Mouse (Mus musculus) embryonic facial prominence, embryonic 13.5 days (tissue): ENCODE measurements around the gene Trpm5. TPM values are rescaled to one million over a fixed set of nuclear protein-coding genes. Genes with fewer than 3 reads are reported as not detected.

ENCODE experiments used
- ATAC-seq: fragments of 200-750 bp; cut with Nextera tagmentation; 2 replicates; pipeline ENCODE4 v1.8.0; 2017; ENCODE audit warnings: low read depth; ENCODE audit not compliant: insufficient number of reproducible peaks, insufficient read depth, low FRiP score, low TSS enrichment
- H3K27ac ChIP-seq: fragments of 300-500 bp; sonication (generic); 2 replicates; pipeline ENCODE4 v1.5.1; 2015; ENCODE audit warnings: moderate library complexity, mild to moderate bottlenecking, inconsistent platforms
- H3K27me3 ChIP-seq: fragments of 300-500 bp; sonication (generic); 2 replicates; pipeline ENCODE4 v1.6.1; 2015; ENCODE audit warnings: mild to moderate bottlenecking, inconsistent platforms
- H3K36me3 ChIP-seq: fragments of 300-500 bp; sonication (generic); 2 replicates; pipeline ENCODE4 v1.6.1; 2015; ENCODE audit warnings: mild to moderate bottlenecking, inconsistent platforms
- H3K4me1 ChIP-seq: fragments of 300-500 bp; sonication (generic); 2 replicates; pipeline ENCODE4 v1.6.1; 2015; ENCODE audit warnings: inconsistent platforms
- H3K4me2 ChIP-seq: fragments of 300-500 bp; sonication (generic); 2 replicates; pipeline ENCODE4 v1.6.1; 2015; ENCODE audit warnings: moderate library complexity, mild to moderate bottlenecking, inconsistent platforms
- H3K4me3 ChIP-seq: fragments of 300-500 bp; sonication (generic); 2 replicates; pipeline ENCODE4 v1.5.1; 2015; ENCODE audit warnings: mild to moderate bottlenecking, inconsistent platforms
- H3K9ac ChIP-seq: fragments of 300-500 bp; sonication (generic); 2 replicates; pipeline ENCODE4 v1.6.1; 2015; ENCODE audit warnings: mild to moderate bottlenecking, inconsistent platforms
- H3K9me3 ChIP-seq: fragments of 300-500 bp; sonication (generic); 2 replicates; pipeline ENCODE4 v1.6.1; 2016; ENCODE audit warnings: inconsistent platforms
- WGBS: fragments of 180-500 bp; shearing (Covaris S2); methylation state at CpG from one replicate; pipeline ENCODE4 v1.1.7; 2015; ENCODE audit warnings: mixed read lengths; 5-methylcytosine and 5-hydroxymethylcytosine counted together
- polyA plus RNA-seq: library from polyadenylated mRNA; unstranded; fragments of >200 nt; fragmentation: Nextera tagmentation; extraction: Ambion mirVana; gene quantifications from 2 replicates; pipeline ENCODE4 v1.2.1, GENCODE M21; 2015

The Trpm5 gene
- polyA plus RNA-seq, 1 experiment from 2014 or later = 7.7 TPM

- no peaks in the 10 kb centered on the region for H3K27me3 ChIP-seq
- peaks cover 13% of the 10 kb centered on the region for H3K4me1 ChIP-seq
- WGBS = 75% methylated on average over 3 of the region's 3 CpGs
- no peaks in the 10 kb centered on the region for H3K9me3 ChIP-seq
- H3K9ac ChIP-seq = no peak overlapping the region
- H3K4me3 ChIP-seq = no peak overlapping the region
- ATAC-seq = no peak
- H3K36me3 ChIP-seq = no peaks in the 10 kb centered on the region; the same call in 1 of the 2 replicates
- H3K4me2 ChIP-seq = no peak overlapping the region
- no peak overlapping the region for H3K27ac ChIP-seq
Observed at GRCm38 (mm10) chr7:143049331-143049730, 45.1 kb downstream of the Trpm5 start.

- Histone ChIP-seq H3K36me3 (peaks cover 8% of the 10 kb centered on the region), H3K27me3 (no peaks in the 10 kb centered on the region), H3K4me3 (no peak overlapping the region), H3K4me2 (no peak overlapping the region), H3K9me3 (no peaks in the 10 kb centered on the region), H3K4me1 (no peaks in the 10 kb centered on the region), H3K27ac (no peak overlapping the region), H3K9ac (no peak overlapping the region)
- ATAC-seq = no peak
- whole genome bisulfite sequencing = 85% methylated on average over 7 of the region's 7 CpGs
Observed at GRCm38 (mm10) chr7:143046358-143046757, 48.1 kb downstream of the Trpm5 start.

- no peak for ATAC-seq
Observed at GRCm38 (mm10) chr7:143044826-143045206, 49.6 kb downstream of the Trpm5 start.

GRCm38 (mm10) chr7:143044049-143044825, 50.2 kb downstream of the Trpm5 start:
- Histone ChIP-seq H3K27ac (no peak overlapping the region), H3K27me3 (no peaks in the 10 kb centered on the region), H3K9me3 (no peaks in the 10 kb centered on the region), H3K4me3 (no peak overlapping the region), H3K4me1 (no peaks in the 10 kb centered on the region), H3K4me2 (no peak overlapping the region), H3K36me3 (peaks cover 11% of the 10 kb centered on the region), H3K9ac (no peak overlapping the region)
- 88% methylated on average over 2 of the region's 2 CpGs for WGBS
- ATAC-seq = no peak

More at GRCm38 (mm10) chr7:143044826-143045206, 49.6 kb downstream of the Trpm5 start:
- H3K4me2 ChIP-seq = no peak overlapping the region
- no peak overlapping the region for H3K27ac ChIP-seq
- H3K4me3 ChIP-seq = no peak overlapping the region
- peaks cover 11% of the 10 kb centered on the region for H3K36me3 ChIP-seq
- H3K4me1 ChIP-seq = no peaks in the 10 kb centered on the region
- H3K9ac ChIP-seq = no peak overlapping the region
- H3K9me3 ChIP-seq = no peaks in the 10 kb centered on the region
- no peaks in the 10 kb centered on the region for H3K27me3 ChIP-seq

- Histone ChIP-seq H3K4me3 (no peak overlapping the region), H3K4me1 (no peaks in the 10 kb centered on the region), H3K9ac (no peak overlapping the region), H3K27ac (no peak overlapping the region), H3K9me3 (no peaks in the 10 kb centered on the region), H3K36me3 (peaks cover 11% of the 10 kb centered on the region), H3K27me3 (no peaks in the 10 kb centered on the region), H3K4me2 (no peak overlapping the region)
- whole genome bisulfite sequencing = 81% methylated on average over 3 of the region's 3 CpGs
- ATAC-seq = no peak
Observed at GRCm38 (mm10) chr7:143042897-143043300, 51.5 kb downstream of the Trpm5 start.

- Histone ChIP-seq H3K36me3 (peaks cover 13% of the 10 kb centered on the region), H3K4me2 (no peak overlapping the region), H3K4me1 (no peaks in the 10 kb centered on the region), H3K27ac (no peak overlapping the region), H3K4me3 (no peak overlapping the region), H3K9ac (no peak overlapping the region), H3K27me3 (no peaks in the 10 kb centered on the region), H3K9me3 (no peaks in the 10 kb centered on the region)
- ATAC-seq = no peak
- WGBS = 57% methylated on average over 3 of the region's 3 CpGs
Observed at GRCm38 (mm10) chr7:143042089-143042488, 52.4 kb downstream of the Trpm5 start.

GRCm38 (mm10) chr7:143041138-143041822, 53.2 kb downstream of the Trpm5 start:
- Histone ChIP-seq H3K9ac (no peak overlapping the region), H3K9me3 (no peaks in the 10 kb centered on the region), H3K4me3 (no peak overlapping the region), H3K4me1 (no peaks in the 10 kb centered on the region), H3K27me3 (no peaks in the 10 kb centered on the region), H3K27ac (no peak overlapping the region), H3K4me2 (no peak overlapping the region), H3K36me3 (peaks cover 18% of the 10 kb centered on the region)
- ATAC-seq = no peak
- WGBS = 79% methylated on average over 3 of the region's 3 CpGs

GRCm38 (mm10) chr7:143040561-143040960, 53.9 kb downstream of the Trpm5 start:
- no peaks in the 10 kb centered on the region for H3K27me3 ChIP-seq
- H3K9me3 ChIP-seq = no peaks in the 10 kb centered on the region
- H3K27ac ChIP-seq = no peak overlapping the region
- H3K4me3 ChIP-seq = no peak overlapping the region
- no peak overlapping the region for H3K4me2 ChIP-seq
- H3K36me3 ChIP-seq = peaks cover 18% of the 10 kb centered on the region
- no peaks in the 10 kb centered on the region for H3K4me1 ChIP-seq
- WGBS = 92% methylated on average over 3 of the region's 3 CpGs
- no peak overlapping the region for H3K9ac ChIP-seq
- ATAC-seq = no peak

GRCm38 (mm10) chr7:143038174-143038931, 56.1 kb downstream of the Trpm5 start:
- Histone ChIP-seq H3K27ac (no peak overlapping the region), H3K4me1 (no peaks in the 10 kb centered on the region), H3K36me3 (peaks cover 26% of the 10 kb centered on the region), H3K4me3 (no peak overlapping the region), H3K4me2 (no peak overlapping the region), H3K9me3 (no peaks in the 10 kb centered on the region), H3K9ac (no peak overlapping the region), H3K27me3 (no peaks in the 10 kb centered on the region)
- ATAC-seq = no peak
- 89% methylated on average over 3 of the region's 3 CpGs for WGBS

GRCm38 (mm10) chr7:143037306-143037705, 57.1 kb downstream of the Trpm5 start:
- no peaks in the 10 kb centered on the region for H3K9me3 ChIP-seq
- no peaks in the 10 kb centered on the region for H3K4me1 ChIP-seq
- ATAC-seq = no peak
- no peak overlapping the region for H3K4me3 ChIP-seq
- WGBS = 93% methylated on average over 4 of the region's 4 CpGs
- no peaks in the 10 kb centered on the region for H3K27me3 ChIP-seq
- no peak overlapping the region for H3K9ac ChIP-seq
- H3K27ac ChIP-seq = no peak overlapping the region
- peaks cover 29% of the 10 kb centered on the region for H3K36me3 ChIP-seq
- H3K4me2 ChIP-seq = no peak overlapping the region

- Histone ChIP-seq H3K36me3 (peaks cover 28% of the 10 kb centered on the region), H3K27me3 (no peaks in the 10 kb centered on the region), H3K4me2 (no peak overlapping the region), H3K4me1 (no peaks in the 10 kb centered on the region), H3K27ac (no peak overlapping the region), H3K9me3 (no peaks in the 10 kb centered on the region), H3K4me3 (no peak overlapping the region), H3K9ac (no peak overlapping the region)
- WGBS = 67% methylated on average over 3 of the region's 3 CpGs
- ATAC-seq = no peak
Observed at GRCm38 (mm10) chr7:143036787-143037186, 57.7 kb downstream of the Trpm5 start.
